Mouse (Mus musculus) forebrain, embryonic 13.5 days (tissue): ENCODE results near the gene Acp7. TPM values are rescaled to one million over a fixed set of nuclear protein-coding genes. Genes with fewer than 3 reads are reported as not detected.

Experiments used
- ATAC-seq: fragments of 200-750 bp; cut with Nextera tagmentation; 2 replicates; pipeline ENCODE4 v1.8.0; 2017
- H3K27ac ChIP-seq: fragments of 300-500 bp; sonication (generic); 2 replicates; pipeline ENCODE4 v1.5.1; 2015; ENCODE audit warnings: inconsistent platforms, mild to moderate bottlenecking, moderate library complexity
- H3K27me3 ChIP-seq: fragments of 300-500 bp; sonication (generic); 2 replicates; pipeline ENCODE4 v1.6.1; 2015; ENCODE audit warnings: mild to moderate bottlenecking, inconsistent platforms
- H3K36me3 ChIP-seq: fragments of 300-500 bp; sonication (generic); 2 replicates; pipeline ENCODE4 v1.6.1; 2015; ENCODE audit warnings: mild to moderate bottlenecking, inconsistent platforms; ENCODE audit not compliant: poor library complexity, severe bottlenecking
- H3K4me1 ChIP-seq: fragments of 300-500 bp; sonication (generic); 2 replicates; pipeline ENCODE4 v1.6.1; 2015; ENCODE audit warnings: inconsistent platforms
- H3K4me2 ChIP-seq: fragments of 300-500 bp; sonication (generic); 2 replicates; pipeline ENCODE4 v1.6.1; 2015; ENCODE audit warnings: inconsistent platforms, mild to moderate bottlenecking, moderate library complexity
- H3K4me3 ChIP-seq: fragments of 300-500 bp; sonication (generic); 2 replicates; pipeline ENCODE4 v1.5.1; 2015; ENCODE audit warnings: mild to moderate bottlenecking, inconsistent platforms
- H3K9ac ChIP-seq: fragments of 300-500 bp; sonication (generic); 2 replicates; pipeline ENCODE4 v1.6.1; 2015; ENCODE audit warnings: mild to moderate bottlenecking, inconsistent platforms
- H3K9me3 ChIP-seq: fragments of 300-500 bp; sonication (generic); replicated peaks from 2 replicates; pipeline ENCODE4 v1.6.1; 2016; ENCODE audit warnings: inconsistent platforms
- WGBS: fragments of 180-500 bp; shearing (Covaris S2); methylation state at CpG from one replicate; pipeline ENCODE4 v1.1.7; 2015; 5-methylcytosine and 5-hydroxymethylcytosine counted together
- polyA plus RNA-seq: library from polyadenylated mRNA; unstranded; fragments of >200 nt; fragmentation: Nextera tagmentation; extraction: Ambion mirVana; gene quantifications from 2 replicates; pipeline ENCODE4 v1.2.1, GENCODE M21; 2015

Acp7 gene
- polyA plus RNA-seq, 1 experiment from 2014 or later = not detected

GRCm38 (mm10) chr7:28583570-28584344 is 47.4 kb downstream of the Acp7 start:
- Histone ChIP-seq H3K27me3 (no peaks in the 10 kb centered on the region), H3K4me3 (no peak overlapping the region), H3K4me1 (peaks cover 39% of the 10 kb centered on the region), H3K36me3 (no peaks in the 10 kb centered on the region), H3K9me3 (no peaks in the 10 kb centered on the region), H3K27ac (0 out of 2 replicates have a peak overlapping the region, but pooled peaks have one; percentile 11), H3K9ac (no peak overlapping the region), H3K4me2 (no peak overlapping the region)
- no peak for ATAC-seq
- WGBS = 87% methylated on average over 8 of the region's 8 CpGs

DNA sequence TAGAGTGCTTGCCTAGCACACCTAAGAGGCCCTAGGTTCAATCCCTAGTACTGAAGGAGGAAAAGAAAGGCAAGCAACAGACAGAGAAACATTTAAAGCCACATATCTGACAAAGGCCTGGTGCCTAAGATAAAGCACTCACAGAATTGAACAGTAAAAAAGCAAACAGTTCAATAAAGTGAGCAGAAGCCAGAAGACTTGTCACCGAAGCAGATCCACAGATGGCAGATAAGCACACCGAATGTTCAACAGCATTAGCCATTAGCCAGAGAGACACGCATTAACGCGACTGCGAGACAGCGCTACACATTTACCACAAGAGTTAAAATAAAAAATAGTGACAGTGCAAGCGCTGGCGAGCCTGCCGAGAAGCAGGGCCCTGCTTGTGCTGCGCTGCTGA is 48.3 kb downstream of the Acp7 start:
- H3K27me3 ChIP-seq = no peaks in the 10 kb centered on the region
- peaks cover 35% of the 10 kb centered on the region for H3K4me1 ChIP-seq
- no peak overlapping the region for H3K4me2 ChIP-seq
- H3K9ac ChIP-seq = no peak overlapping the region
- ATAC-seq = no peak
- H3K9me3 ChIP-seq = no peaks in the 10 kb centered on the region
- WGBS = 78% methylated on average over 11 of the region's 11 CpGs
- H3K27ac ChIP-seq = peak overlapping the region; percentile 17; the same call in 1 of the 2 replicates
- H3K36me3 ChIP-seq = no peaks in the 10 kb centered on the region
- H3K4me3 ChIP-seq = no peak overlapping the region

DNA sequence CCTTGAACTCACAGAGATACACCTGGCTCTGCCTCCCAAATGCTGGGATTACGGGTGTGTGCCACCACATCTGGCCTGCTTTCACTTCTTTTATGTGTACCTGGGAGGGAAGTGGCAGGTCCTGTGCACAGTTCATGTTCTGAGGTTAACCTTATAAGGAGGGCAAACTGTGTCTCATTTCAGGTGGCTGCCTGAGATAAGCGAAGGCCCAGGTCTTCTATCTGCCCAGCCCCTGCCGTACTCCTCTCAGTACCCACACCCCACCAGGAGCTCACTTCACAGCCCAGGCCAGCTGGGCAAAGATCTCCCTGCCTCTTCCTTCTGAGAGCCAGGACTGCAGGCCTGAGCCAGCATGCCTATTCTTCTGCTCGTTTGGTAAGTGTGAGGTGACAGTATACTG is 49.4 kb downstream of the Acp7 start:
- WGBS = 82% methylated on average over 4 of the region's 4 CpGs
- no peak overlapping the region for H3K4me3 ChIP-seq
- H3K4me1 ChIP-seq = peaks cover 28% of the 10 kb centered on the region
- H3K9ac ChIP-seq = no peak overlapping the region
- no peaks in the 10 kb centered on the region for H3K9me3 ChIP-seq
- H3K36me3 ChIP-seq = no peaks in the 10 kb centered on the region
- no peaks in the 10 kb centered on the region for H3K27me3 ChIP-seq
- no peak overlapping the region for H3K27ac ChIP-seq
- ATAC-seq = no peak
- H3K4me2 ChIP-seq = no peak overlapping the region

DNA sequence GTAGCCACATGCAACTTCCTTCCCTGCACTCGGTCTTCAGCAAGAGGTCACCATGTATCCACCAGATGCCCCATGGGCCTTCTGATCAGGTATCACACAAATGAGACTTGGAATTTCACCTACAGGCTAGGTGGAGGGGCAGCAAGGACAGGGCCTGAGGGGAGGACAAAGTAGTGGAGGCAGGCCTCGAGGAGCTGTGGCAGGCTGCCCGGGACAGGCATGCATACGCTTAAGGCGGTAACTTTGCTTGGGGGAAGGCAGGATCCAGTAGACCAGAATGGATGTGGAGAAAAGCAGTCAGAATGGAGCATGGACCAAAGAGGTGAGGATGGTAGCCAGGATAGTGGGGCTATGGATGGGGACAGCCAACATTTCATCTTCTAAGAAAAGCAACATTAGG is 51.3 kb downstream of the Acp7 start:
- H3K9me3 ChIP-seq = no peaks in the 10 kb centered on the region

DNA sequence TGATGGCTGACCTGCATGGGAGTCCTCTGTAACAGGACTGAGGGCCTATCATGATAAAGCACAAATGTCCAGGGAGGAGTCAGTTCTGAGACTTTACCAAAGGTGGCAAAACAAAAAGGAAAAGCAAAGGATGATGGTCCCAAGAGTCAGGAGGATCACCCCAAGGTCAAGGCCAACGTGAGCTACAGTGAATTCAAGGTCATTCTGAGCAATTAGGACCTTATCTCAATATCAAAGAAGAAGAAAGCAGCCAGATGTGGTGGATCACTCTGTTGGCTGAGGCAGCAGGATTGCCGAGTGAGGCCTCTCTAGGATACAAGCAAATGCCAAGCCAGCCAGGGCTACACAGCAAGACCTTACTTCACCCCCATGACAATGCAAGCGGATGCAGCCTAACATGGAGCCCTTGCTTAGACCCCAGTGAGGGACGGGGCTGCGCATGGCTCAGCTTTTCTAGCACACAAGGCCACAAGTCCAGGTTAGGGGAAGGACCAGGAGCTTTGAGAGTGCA is 52.5 kb downstream of the Acp7 start:
- Histone ChIP-seq H3K9me3 (no peaks in the 10 kb centered on the region), H3K36me3 (no peaks in the 10 kb centered on the region), H3K9ac (no peak overlapping the region), H3K4me3 (no peak overlapping the region), H3K4me2 (no peak overlapping the region), H3K27ac (no peak overlapping the region), H3K4me1 (peaks cover 17% of the 10 kb centered on the region), H3K27me3 (no peaks in the 10 kb centered on the region)
- ATAC-seq = no peak
- 82% methylated on average over 5 of the region's 5 CpGs for WGBS

More for the DNA sequence above, 51.3 kb downstream of the Acp7 start:
- Histone ChIP-seq H3K4me3 (no peak overlapping the region), H3K27me3 (no peaks in the 10 kb centered on the region), H3K36me3 (no peaks in the 10 kb centered on the region), H3K9ac (no peak overlapping the region), H3K27ac (no peak overlapping the region), H3K4me1 (peaks cover 23% of the 10 kb centered on the region), H3K4me2 (no peak overlapping the region)
- no peak for ATAC-seq
- 77% methylated on average over 5 of the region's 5 CpGs for WGBS

DNA sequence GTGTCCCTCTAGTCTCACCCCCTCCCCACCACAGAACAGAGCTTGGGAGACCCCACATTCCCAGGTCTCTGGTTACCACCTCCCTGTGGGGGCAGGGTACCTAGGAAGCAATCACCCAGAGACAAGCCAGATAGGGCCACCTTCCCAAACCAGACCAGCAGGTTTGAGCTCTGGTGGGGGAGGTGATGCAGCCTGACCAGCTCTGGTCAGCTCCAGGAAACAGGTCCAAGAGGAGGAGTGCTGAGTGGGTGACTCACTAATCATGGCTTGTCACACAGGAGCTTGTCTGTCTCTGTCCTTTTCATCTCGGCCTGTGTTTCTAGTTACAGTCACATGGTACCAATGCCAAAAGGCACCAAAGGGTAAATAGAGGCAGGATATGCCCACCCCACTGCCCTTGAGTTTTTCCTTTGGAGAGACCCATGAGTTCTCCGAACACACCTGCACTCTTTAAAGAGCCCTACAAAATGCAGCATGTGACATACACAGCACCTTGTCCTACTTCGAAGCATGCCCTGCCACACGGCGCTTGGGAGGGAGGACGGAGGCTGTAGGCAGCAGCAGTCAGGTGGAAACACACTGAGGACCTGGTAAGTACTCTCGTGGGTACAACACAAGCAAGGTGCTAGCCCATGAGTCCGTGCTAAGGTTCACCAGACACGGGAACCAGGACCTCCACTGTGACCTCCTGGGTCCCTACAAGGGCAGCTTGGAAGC is 53.1 kb downstream of the Acp7 start:
- no peak overlapping the region for H3K4me2 ChIP-seq
- WGBS = 90% methylated on average over 9 of the region's 9 CpGs
- no peak overlapping the region for H3K27ac ChIP-seq
- H3K9me3 ChIP-seq = no peaks in the 10 kb centered on the region
- no peak overlapping the region for H3K4me3 ChIP-seq
- ATAC-seq = no peak
- H3K9ac ChIP-seq = peak overlapping the region; percentile 27; the same call in 1 of the 2 replicates
- H3K36me3 ChIP-seq = no peaks in the 10 kb centered on the region
- peaks cover 17% of the 10 kb centered on the region for H3K4me1 ChIP-seq
- no peaks in the 10 kb centered on the region for H3K27me3 ChIP-seq

- Histone ChIP-seq H3K27me3 (no peaks in the 10 kb centered on the region), H3K9ac (0 out of 2 replicates have a peak overlapping the region, but pooled peaks have one; percentile 27)
- 77% methylated on average over 5 of the region's 5 CpGs for WGBS
Measured at GRCm38 (mm10) chr7:28576271-28576914, 54.7 kb downstream of the Acp7 start.

DNA sequence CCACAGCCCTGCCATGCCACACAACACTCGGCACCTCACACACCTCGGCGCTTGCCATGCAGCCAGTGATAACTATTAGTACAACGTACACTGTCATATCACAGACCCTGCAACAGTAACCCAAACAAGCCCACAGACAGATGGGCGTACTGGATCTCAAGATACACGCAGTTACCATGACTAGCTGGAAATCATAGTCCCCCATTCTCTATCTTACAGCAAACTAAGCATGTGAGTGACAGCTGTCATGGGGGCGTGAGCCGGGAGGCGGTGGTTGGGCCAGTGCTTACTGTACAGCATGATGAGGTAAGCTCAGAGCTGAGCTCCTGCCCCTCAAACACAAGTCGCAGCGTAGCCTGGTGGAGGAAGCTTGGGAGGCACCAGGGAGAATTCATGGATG is 55.5 kb downstream of the Acp7 start:
- Histone ChIP-seq H3K4me3 (no peak overlapping the region), H3K27me3 (no peaks in the 10 kb centered on the region), H3K36me3 (no peaks in the 10 kb centered on the region), H3K9ac (no peak overlapping the region), H3K27ac (no peak overlapping the region), H3K9me3 (no peaks in the 10 kb centered on the region), H3K4me2 (no peak overlapping the region), H3K4me1 (peaks cover 35% of the 10 kb centered on the region)
- no peak for ATAC-seq
- 94% methylated on average over 11 of the region's 11 CpGs for WGBS

More at GRCm38 (mm10) chr7:28576271-28576914, 54.7 kb downstream of the Acp7 start:
- Histone ChIP-seq H3K4me1 (peaks cover 27% of the 10 kb centered on the region), H3K36me3 (no peaks in the 10 kb centered on the region), H3K4me3 (no peak overlapping the region), H3K4me2 (no peak overlapping the region), H3K27ac (no peak overlapping the region), H3K9me3 (no peaks in the 10 kb centered on the region)
- ATAC-seq = peak; percentile 59; the same call in 1 of the 2 replicates

DNA sequence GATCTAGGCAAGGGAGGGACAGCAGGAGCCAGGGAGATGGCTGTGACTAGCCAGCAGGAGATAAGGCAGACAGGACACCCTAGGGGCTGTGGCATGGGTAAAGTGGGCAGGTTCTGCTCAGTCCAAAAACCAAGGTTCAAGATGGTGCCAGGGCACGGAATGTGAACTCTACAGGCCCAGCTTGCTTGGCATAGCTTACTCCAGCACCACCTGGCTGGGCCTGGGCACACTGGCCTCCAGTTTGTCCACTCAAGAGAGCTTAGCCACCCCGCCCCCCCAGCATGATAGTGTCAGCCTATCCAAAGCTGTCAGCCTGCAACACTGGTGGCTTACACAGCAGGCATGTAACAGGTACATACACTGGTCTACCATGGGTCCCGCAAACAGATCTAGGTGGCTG is 57.9 kb downstream of the Acp7 start:
- Histone ChIP-seq H3K27ac (no peak overlapping the region), H3K4me2 (no peak overlapping the region), H3K27me3 (no peaks in the 10 kb centered on the region), H3K36me3 (peaks cover 10% of the 10 kb centered on the region), H3K9me3 (no peaks in the 10 kb centered on the region), H3K4me1 (peaks cover 32% of the 10 kb centered on the region), H3K9ac (no peak overlapping the region), H3K4me3 (no peak overlapping the region)
- ATAC-seq = no peak
- WGBS = 93% methylated on average over 3 of the region's 3 CpGs

- H3K4me3 ChIP-seq = no peak overlapping the region
- no peaks in the 10 kb centered on the region for H3K27me3 ChIP-seq
- H3K27ac ChIP-seq = no peak overlapping the region
- ATAC-seq = no peak
- no peak overlapping the region for H3K4me2 ChIP-seq
- peaks cover 16% of the 10 kb centered on the region for H3K36me3 ChIP-seq
- WGBS = 92% methylated on average over 5 of the region's 5 CpGs
- H3K9me3 ChIP-seq = no peaks in the 10 kb centered on the region
- peaks cover 32% of the 10 kb centered on the region for H3K4me1 ChIP-seq
- no peak overlapping the region for H3K9ac ChIP-seq
Measured at GRCm38 (mm10) chr7:28572689-28573088, 58.4 kb downstream of the Acp7 start.

DNA sequence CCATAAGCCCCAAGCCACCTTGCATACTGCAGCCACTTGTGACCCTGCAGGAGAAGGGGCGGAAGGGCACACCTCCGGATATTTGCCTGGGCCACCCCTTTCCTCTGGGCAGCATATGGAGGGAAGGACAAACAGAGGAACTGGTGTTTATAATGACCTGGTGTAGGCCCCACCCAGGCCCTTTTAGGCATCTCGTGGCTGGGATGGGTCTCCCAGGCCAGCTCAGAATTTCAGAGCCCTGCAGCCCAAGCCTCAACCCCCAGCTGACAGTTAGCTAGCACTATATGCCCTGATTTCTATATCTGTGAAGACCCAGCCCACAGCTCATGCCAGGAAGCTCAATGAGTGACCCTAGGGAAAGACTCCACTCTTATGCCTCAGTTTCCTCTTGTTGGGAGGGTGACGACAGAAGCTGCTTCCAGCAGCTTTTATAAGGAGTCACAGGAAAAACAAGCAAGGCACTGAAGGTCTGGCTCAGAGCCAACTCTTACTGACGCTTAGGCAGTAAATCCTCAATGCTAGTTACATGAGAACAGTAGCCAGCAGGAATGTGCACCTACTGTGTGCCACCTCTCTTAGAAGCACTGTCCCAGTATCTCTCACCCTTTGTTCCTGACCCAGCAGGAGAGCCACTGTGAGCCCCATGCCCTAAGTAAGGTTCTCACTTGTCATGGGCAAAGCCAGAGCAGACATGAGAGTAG is 60.0 kb downstream of the Acp7 start:
- WGBS = 48% methylated on average over 5 of the region's 5 CpGs
- Histone ChIP-seq H3K9me3 (no peaks in the 10 kb centered on the region), H3K4me3 (no peak overlapping the region), H3K27me3 (no peaks in the 10 kb centered on the region), H3K36me3 (peaks cover 31% of the 10 kb centered on the region), H3K4me2 (no peak overlapping the region), H3K9ac (no peak overlapping the region), H3K27ac (no peak overlapping the region; the same call in 1 of the 2 replicates), H3K4me1 (peaks cover 24% of the 10 kb centered on the region)
- ATAC-seq = no peak
